Mouse (Mus musculus) natural killer cell, adult 2 months (primary cell): Measurements from ENCODE around the gene Rab3c.

Experiments used
- DNase-seq, 2 experiments: peaks; one replicate each; pipeline ENCODE4 v3.0.0; 2022; ENCODE audit warnings: low spot score in 2 of 2

Rab3c gene

DNA sequence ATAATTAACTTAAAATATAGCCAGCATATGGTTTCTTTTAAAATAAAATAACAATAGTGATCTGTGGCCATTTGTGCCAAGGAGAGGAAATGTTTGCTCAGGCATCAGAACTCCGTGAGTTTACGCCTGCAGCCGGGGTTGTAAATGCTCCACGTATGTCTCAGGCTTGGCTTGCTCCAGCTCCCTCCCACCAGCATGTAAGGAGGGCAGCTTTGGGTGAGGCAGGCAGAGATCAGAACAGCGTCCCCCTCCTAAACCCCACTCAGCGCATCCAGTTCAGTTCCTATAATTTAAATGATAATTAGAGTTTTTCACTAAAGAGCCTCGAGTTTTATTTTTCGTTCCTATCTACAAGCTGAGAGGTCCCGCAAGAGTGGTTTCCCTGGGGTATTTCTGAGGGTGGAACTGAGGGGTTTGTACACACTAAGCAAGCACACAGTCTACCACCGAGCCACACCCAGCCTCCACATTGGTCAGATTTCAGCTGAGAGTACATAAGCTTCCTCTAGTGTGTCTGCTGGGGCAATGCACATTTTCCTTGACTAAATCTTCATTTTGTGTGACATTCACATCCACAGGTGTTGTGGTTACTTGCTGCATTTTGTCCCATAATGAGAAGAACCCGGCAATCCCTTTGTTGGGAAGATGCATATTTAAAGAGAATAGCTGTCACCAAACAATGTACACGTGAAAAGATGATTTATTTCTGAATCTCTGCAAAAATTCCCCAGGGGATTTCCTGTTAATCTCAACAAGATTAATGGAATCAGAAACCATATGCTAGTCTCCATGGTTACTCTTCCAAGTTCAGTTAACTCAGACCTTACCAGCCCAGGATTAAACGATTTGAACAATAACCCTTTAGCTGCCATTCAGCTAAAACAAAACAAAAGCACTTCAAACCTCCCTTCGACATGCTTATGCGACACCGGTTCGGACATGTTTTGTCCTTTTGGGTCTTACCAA lies 186.8 kb downstream of the Rab3c start:
- no peak for DNase-seq

DNA sequence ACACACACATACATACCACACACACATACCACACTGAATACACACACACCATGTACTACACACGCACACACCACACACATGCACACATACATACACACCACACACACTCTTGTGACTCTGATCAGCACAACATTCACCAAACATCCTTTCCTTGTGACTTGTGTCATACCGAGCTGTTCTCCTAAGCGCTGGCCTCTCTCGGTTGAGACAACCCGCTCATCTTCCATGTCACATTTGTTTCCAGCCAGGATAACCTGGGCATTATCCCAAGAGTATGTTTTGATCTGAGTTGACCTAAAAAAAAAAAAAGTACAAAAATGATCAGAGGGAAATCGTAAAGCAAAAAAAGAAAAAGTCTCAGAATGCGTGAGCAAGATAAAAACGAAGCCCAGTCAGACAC lies 196.8 kb downstream of the Rab3c start:
- no peak for DNase-seq

DNA sequence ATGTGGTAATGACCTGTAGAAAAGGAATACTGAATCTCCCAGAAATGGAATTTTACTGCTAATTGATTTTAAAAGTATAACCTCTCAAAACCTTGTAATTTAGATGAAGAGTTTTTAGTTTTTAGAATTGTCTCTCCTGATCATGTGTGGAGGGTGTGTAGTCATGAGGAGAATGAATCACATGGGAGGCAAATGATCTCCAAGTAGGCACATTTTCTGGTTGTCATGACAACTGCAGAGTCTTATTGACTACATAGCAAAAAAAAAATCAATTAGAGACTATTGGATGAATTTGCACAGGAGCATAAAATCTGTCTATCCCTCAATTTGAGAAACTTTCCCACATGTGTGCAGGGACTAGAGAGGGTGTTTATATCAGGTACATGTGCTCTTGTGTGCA lies 199.6 kb downstream of the Rab3c start:
- DNase-seq: no peak

DNA sequence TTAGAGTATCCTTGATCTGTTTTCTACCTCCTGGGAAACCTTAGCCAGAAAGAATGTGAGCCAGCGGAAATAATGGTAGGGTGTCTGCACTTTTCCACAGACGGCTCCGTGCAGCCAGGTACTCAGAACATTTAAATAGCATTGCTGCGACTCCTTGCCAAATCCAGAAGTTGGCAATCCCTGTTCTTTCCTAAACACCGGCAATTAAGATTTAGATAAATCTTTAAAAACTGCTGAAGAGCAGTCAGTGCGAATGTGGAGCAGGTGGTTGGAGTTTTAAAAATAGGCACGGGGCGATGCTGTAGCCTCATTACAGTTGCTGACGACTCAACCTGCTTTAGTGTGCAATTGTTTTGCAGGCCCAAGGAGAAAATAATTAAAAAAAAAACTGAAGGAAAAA lies 205.2 kb downstream of the Rab3c start:
- DNase-seq: no peak

DNA sequence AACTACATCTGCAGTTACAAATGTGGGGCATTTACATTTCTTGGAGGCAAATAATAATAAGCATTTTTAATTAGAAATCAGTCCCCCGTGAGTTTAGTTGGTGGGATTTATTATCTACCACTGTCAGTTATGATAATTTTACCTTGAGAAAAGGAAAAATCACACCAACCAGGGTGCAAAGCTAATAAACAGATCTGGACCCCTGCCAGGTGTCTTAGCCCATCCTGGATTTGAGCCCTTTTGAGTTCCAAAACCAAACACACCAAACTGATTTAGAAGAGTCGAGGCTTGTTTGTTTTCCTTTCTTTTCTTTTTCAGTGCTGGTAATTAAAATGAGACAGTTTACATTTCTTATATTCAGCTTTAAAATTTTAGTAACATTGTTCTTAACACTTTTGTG lies 206.6 kb downstream of the Rab3c start:
- DNase-seq: no peak

DNA sequence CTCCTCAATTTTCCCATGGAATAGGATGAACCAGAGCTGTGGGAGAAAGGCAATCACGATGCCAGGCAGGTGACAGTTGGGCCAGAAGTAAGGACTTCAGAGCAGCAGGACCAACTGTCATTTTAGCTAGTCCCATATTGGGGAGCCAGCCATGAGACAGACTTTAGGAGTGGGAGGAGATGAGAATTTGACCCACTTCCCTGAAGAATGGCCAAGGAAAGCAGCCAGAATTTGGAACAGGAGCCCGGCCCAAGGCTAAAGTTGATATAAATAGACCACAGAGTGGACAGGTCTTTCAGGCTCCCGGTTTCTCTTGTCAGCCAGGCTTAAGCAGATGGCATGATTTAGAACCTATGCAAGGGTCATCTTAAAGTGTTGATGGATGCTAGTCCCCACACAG lies 213.6 kb downstream of the Rab3c start:
- no peak for DNase-seq

DNA sequence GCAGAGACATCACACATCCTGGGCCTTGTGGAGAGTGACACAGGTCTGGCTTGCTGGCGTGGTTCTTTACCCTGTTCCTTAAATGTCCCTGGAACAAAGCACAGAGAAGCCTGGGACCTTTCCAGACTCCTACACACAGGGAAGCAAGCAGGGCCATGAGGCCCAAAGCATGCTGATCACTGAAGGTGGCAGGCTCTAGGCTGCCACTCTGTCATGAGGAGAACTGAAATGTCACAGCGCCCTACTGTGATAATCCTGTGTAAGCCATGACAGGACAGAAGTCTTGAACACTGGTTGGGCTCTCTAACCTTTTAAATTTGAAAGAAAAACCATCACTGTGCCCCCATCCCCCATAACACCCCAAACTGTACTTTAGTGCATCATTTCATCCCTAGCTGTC lies 214.1 kb downstream of the Rab3c start:
- DNase-seq: no peak

DNA sequence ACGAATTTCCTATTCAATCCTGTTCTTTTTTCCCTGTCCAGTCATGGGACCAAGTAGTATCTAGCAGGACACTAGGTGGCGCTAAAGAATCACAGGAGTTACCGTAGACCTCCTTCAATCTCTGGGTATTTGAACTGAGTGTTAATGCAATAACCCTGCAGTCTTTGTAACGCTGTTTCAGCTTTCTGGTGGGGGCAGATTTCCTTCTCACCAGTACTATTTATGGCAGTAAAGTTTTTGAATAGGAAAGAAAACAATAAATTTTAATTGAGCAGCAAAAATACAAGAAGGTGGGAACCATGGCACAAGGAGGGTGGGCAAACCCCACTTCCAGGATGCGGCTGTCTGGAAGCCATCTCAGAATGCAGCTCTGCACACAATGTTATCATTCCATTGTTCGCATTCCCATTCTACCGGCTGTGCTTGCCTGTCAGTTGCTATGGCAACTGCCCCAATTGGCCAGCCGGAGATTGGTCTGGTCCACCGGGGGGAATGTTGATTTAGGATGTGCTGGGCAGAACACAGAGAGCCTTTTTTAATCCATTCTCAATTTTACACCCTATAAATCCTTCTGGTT lies 217.9 kb downstream of the Rab3c start:
- DNase-seq: peak in 1 of 2 experiments; percentile 4

DNA sequence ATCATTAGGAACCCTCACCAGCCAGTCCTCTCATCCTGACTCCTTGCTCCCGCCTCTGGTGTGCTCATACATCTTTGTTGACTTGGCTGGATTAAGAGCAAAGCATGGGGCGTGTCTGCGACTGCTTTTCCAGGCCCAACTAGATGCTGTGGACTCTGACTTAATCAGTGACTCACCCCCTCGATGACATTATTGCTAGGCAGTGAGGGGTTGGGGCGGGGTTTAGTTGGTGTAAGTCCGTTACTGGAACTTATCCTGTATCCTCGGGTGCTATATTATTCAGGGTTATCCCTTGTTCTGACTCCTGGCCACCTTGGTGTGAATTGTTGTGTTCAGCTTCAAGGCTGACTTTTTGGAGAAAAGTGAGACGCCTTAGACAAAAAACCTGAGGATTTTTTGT lies 218.5 kb downstream of the Rab3c start:
- no peak for DNase-seq

DNA sequence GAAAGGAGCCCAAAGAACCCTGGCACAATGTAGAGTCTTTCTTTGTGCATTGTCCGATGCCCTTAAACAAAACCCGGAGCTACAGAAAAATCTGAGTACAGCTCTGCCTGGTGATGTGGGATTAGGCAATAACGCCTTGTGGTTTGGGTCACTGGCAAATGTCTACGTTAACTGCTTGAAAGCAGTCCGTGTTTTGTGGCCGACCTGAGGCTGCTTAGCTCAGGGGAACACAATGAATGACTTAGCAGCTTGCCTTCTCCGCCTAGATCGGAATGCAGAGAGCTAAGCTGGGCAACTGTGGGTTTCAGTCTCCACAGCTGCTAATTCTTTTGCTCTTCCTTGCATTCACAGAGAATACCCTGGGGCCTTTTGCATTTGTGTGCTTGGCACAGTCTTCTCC lies 226.3 kb downstream of the Rab3c start:
- no peak for DNase-seq

DNA sequence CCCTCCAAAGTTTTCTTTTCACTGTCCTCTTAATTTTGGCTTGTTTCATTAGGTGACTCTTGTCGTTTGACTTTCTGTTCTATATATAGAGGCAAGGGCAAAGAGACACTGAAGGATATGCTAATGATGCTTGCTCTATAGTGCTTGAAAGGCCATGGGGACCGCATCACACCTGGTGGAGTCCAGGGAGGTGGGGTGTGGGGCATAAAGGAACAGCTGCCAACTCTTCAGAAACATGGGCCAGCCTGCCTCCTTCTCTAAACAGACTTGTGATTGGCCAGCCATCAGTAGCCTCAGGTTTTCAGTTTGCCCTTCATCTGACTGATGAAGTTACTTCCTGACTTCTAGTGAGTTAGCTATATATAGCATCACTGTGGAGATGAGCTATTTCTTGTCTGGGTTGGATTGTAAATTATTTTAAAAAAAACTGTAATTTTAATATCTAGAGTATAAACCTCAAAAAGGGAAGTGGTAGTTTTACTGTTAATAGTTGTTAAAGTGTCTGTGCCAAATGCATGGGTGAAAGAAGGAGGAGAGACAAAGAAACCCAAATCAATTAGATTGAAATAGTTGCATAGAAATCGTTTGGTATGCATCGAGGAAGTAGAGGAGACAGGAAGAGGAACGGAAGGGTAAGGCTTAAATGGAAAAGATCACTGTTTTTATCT lies 231.9 kb downstream of the Rab3c start:
- DNase-seq: peak in 1 of 2 experiments; percentile 25

DNA sequence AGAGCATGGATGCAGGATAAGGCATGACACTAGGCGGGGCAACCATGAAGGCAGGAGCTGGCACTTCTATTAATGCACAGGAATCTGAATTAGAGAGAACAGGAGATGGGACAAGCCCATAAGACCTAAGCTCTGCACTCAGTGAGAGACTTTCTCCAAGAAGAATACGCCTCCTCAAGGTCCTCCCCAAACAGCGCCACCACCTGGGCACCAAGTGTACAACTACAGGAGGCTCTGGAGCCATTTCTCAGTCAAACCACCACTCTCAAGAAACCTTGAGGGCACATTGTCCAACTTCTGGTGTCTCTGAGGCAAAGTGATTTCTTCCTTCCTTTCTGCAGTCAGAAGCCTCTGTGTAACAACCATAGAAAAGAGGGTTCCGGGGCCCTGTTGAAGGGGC lies 236.4 kb downstream of the Rab3c start:
- DNase-seq: no peak

DNA sequence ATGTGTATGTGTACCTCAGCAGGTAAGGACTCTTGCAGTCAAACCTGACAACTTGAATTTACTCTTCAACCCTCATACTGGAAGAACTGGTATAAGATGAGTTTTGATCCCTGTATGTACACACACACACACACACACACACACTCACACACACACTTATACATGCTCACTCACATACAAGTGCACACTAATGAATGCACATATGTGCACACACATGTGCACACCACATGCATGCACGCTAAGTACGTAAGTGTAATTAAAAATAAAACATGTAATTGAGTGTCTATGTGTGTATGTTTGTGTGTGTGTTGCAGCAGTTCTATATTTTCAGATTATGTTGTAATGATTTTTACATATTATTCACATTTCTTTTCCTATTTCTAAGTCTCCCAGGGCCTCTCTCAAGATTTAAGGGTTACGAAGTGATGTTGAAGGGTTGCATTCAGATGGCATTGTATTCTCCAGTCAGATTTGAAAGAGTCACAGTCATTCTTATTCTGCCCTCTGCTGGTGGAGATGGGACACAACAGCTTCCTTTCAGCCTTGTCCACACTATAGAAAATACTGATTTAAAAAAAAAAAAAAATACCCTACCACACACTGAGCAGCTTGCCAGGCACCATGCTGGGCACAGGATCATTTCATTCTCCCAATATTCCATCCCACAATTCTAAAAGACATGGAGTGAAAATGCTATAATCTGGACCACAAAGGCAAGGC lies 240.9 kb downstream of the Rab3c start:
- peak in 1 of 2 experiments; percentile 9 for DNase-seq

DNA sequence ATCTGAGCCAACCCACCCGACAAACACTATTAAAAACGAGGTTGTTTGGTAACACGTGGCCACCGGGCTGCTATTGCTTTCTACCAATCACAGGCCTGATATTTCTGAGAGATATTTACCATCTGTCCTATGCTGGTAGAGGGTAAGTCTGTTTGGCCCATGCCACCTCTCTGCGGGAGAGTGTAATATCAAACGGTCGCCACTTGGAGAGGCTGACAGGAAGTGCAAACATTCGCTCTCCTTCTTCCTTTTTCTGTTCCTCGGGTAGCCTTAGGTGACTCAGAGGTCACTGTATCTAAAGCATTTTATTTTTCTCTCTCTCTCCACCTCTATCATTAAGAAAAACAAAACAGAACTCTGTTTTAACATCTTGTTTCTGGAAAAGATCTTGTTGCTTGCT lies 241.6 kb downstream of the Rab3c start:
- DNase-seq: no peak

DNA sequence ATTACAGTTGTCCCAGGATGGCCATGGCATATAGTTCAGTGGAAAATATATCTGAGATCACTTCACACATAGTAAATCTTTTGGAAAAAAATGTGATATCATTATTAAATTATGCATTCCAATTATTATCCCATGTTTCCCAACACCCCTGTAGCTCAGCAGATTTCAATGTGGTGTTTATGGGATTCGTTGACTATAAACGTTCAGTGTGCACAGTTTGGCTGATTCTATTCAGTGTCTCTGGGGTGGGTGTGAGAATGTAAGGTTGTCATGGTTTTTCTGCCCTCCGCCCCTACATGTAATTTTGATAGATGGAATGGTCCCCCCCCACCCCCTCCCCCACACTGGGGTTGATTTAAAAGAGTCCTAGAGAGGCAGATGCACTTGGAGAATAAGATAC lies 242.3 kb downstream of the Rab3c start:
- DNase-seq: no peak

DNA sequence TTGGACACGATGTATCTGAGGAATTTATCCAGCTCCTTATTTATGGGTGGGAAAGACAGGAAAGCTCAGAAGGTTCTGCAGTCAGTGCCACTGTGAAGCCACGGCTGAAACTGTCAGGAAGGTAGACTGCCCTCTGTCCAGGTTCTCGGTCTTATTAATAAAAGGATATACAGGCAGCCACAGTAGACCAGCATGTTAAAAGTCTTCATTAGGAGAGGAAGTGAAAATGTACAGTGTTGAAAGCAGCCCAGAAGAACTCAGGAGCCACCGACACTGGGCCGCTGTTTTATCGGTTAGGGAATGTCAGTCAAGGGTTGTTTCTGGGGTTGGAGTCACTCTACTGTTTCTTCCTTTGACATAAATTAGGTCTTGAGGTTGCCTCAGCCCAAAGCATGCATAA lies 245.9 kb downstream of the Rab3c start:
- DNase-seq: no peak

DNA sequence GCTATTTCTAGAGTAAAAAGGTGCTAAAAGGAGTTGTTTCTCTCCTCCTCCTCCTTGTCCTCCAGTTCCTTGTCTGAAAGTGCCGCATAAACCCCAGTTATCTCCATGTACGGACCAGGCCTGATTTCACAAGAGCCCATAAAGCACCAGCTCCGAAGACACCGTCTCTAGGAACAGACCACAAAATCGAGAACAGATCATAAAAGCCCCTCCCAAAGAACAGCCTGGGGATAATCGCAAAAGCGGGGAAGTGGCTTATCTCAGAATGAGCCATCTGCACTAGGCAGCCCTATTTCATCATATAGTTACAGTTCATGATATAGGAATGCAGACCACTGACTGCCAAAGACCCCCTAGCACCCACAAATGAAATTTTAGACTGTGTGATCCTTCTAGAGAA lies 246.8 kb downstream of the Rab3c start:
- no peak for DNase-seq

DNA sequence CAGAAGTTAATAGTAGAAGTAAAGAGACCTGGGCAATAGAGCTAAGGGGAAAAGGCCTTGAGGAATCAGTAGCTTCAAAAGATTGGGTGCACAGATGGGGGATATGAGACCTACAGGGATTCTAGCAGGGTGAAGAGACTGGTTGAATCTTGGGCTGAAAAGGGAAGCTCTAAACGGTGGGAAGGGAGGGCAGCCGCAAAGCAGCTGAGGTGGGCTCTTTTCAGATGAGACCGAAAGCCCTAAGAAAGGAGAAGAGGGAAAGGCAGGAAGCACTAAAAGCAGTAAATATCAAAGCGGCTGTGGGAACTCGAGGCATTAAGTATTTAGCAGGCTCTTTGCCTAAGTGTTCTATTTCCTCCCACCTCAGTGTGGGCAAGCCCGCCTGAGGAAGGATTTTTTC lies 248.9 kb downstream of the Rab3c start:
- no peak for DNase-seq

DNA sequence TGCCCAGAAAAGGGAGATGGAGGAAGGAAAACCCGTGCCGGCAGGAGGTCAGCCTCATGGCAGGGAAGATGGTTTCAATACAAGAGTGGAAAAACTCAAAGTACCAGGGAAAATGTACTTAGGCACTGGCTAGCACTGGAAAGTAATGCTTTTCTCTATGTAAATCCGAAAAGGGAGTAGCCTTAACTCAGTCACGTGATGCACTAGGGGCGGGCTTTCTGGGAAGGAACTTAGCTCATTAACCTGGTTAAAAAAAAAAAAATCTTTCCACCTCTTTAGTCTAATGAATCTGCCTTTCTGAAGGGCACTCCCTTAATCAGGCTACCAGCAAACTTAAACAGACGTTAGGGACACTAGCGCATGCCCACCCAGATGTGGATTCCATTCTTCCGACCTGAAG lies 249.7 kb downstream of the Rab3c start:
- DNase-seq: no peak

DNA sequence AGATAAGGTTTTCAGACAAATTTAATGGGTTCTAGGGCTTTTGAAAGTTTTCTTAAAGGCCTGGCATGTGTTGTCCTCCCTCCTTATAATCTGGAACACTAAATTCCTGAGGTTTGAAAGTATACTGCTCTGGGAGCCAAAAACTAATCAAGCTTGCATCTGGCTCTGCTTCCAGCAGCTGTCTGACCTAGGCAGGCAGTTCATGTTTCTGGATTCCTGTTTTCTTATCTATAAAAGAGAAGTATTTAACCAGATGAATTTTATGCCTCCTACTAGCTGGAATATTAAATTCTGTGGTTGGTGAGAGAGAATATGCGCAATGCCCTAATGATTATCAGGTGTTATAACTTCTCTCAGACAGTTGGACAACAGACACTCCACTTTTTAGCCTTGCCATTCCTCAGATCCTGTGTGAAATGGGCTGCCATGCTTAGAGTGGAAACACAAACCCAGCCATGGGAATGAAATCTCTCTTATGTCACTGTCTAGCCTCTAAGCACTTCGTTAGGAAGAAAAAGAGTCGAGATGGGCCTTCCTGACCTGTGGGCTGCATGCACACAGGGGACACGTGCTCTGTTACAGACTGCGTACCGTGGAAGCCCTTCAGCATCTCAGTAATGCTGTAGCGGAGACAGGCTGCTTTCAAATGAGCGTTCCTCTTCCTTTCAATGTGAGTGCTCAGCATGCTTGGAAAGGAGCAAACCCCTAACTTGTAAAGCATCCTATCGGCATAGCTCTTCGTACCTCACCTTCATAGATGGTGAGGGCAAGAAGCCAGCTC lies 256.2 kb downstream of the Rab3c start:
- DNase-seq: no peak

DNA sequence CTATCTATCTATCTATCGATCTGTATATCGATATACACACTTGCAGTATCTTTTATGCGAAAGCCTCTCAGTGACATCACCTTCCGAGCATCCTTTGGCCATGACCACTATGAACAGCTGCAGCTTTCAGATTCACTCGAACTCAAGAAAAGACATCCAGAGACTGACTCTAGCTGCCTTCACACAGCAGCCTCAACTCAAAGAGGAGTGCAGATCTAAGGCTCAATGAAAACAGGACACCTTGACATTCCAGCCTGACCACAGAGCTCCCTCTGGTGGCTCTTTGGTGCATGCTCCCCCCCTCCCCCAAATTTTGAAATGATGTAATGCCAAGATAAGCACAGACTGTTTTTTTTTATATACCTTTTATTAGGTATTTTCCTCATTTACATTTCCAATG lies 257.8 kb downstream of the Rab3c start:
- DNase-seq: peak in 1 of 2 experiments; percentile 2
